Mouse (Mus musculus) kidney, adult 18-20 months (tissue): ENCODE results near the gene Anapc1.

Source experiments
- DNase-seq: peaks from one replicate; pipeline ENCODE4 v3.0.0; 2021

Gene Anapc1

DNA sequence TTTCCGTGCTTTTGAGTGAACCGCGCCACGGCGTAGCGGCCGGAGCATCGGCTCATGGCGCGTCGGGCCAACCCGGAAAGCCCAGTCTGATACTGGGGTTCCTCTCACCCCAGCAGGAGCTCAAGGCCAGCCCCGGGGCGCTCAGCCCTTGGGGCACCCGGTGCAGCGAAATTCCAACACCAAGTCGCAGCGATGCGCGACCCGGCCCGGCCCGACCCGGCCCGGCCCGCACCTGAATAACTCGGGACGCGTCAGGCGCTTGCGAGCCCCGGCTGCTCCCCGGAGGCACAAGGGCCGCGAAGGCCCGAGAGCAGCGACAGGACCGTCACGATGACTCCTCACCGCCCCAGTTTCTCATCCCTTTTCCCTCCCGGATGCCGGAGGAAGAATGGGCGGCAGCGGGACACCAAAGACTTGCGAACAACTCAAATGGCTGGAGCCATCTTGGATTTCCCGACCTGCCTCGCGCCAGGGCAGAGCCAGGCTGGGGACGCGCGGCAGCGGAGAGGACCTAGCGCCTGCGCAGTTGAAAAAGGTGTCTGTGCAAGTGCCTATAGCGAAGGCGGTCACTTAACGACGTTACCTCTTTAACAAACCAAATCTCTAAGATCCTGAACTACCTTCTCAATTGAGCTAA, at the start of gene Anapc1:
TSS of gene Anapc1 (minus strand) at position 471 of the 637 bp plus-strand sequence.
- peak; percentile 89 for DNase-seq

DNA sequence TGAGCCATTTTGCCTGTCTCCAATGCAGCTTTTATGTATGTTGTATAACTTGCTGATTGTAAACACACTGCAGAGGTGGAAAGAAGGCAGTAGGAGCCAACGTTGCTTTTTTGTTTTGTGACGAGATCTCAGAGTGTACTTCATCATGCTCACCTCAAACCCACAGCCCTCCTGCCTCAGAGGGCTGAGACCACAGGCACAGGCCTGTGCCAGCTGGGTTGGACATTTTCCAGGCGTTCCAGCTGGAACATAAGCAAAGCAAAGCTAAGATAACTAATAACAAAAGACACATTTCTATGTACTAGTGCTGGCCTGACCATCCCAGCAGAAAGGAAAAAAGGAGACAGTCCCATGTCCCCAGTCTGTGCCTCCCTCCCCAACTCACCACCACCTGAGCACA, 47.9 kb upstream of the Anapc1 start:
- no peak for DNase-seq

DNA sequence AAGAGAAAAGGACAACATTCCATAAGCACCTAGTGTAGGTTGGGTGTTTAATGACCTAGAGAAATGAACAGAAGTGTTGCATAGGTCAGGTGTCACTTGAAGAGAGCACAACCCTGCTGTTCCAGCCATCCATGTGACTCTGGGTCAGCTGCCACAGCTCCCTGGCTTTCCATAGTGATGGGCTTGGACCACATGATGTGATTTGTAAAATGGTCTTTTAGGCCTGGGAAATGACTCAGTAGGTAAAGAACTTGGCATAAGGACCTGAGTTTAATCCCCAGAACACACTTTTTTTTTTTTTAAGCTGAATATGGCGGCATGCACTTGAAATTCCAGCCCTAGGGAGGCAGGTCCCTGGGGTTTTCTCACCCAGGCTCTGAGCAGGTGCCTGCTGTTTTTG, 44.8 kb upstream of the Anapc1 start:
- no peak for DNase-seq

GRCm38 (mm10) chr2:128731514-128731913, 44.3 kb upstream of the Anapc1 start:
- DNase-seq: no peak

- DNase-seq: no peak
These were observed 42.0 kb upstream of the Anapc1 start for GRCm38 (mm10) chr2:128729141-128729540.

GRCm38 (mm10) chr2:128728066-128728465, 40.9 kb upstream of the Anapc1 start:
- DNase-seq: no peak

DNA sequence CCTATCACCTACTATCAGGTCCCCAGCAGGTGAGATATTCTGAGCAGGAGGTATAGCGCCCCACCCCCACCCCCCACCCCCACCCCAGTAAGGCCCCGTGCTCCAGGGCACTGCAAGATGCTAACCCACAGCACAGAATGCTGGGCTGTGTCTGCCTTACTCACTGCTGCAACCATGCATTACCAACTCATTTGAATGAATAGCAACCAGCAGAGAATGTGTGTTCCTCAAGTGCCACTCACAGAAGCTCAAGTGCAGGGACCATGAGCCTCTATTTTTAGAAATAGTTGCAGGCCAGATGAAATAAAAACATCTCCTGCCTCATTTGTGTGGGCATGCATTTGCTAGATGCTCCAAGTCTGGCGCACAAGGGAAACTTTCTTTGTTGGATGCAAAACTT, 40.4 kb upstream of the Anapc1 start:
- DNase-seq: no peak

DNA sequence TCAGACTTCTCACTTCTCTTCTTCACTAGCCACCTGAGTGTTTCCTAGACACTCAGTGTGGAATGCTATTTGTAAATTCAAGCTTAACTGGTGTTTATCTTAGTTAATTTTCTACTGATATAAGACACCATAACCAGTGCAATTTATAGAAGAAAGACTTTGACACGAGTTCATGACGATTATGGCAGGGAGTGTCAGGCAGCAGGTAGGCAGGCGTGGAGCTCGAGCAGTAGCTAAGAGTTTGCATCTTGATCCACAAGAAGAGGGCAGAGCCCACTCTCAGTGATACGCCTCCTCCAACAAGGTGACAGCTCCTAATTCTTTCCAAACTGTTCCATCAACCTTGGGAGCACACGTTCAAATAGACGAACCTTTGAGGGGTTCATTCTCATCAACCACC, 39.4 kb upstream of the Anapc1 start:
- no peak for DNase-seq

- no peak for DNase-seq
These were observed 38.9 kb upstream of the Anapc1 start for GRCm38 (mm10) chr2:128726067-128726466.

DNA sequence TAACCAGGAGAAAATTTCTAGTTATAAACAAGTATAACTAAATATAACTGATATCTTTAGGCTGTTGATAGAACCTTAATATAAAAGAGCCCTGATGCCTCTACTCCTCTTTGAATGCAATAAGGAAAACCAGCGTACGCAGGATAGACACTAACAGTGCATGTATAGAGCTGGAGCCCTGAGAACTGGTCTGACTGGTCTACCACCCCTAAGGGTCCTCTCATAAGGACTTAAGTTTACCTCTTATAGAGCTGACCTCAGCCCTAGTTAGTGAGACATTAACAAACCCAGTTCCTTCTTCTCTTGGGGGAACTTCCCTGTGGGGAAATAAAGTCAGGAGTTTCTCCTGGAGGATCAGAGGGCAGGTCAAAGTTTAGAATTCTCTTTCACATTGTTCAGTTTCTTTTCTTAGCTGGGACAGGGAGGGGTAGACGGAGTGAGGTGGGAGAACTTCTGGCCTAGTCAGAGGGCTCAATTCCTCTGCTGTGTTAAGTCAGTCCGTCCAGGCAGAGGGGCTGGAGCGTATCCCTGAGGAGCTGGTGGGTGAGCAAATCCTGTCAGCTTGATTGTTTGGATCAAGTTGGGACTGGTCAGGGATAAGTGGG, 35.0 kb upstream of the Anapc1 start:
- no peak for DNase-seq

- DNase-seq: no peak
These were observed 32.2 kb upstream of the Anapc1 start for GRCm38 (mm10) chr2:128719380-128719779.

GRCm38 (mm10) chr2:128715979-128716378, 28.8 kb upstream of the Anapc1 start:
- peak; percentile 38 for DNase-seq

GRCm38 (mm10) chr2:128714724-128715241, 27.6 kb upstream of the Anapc1 start:
- DNase-seq: peak; percentile 51

DNA sequence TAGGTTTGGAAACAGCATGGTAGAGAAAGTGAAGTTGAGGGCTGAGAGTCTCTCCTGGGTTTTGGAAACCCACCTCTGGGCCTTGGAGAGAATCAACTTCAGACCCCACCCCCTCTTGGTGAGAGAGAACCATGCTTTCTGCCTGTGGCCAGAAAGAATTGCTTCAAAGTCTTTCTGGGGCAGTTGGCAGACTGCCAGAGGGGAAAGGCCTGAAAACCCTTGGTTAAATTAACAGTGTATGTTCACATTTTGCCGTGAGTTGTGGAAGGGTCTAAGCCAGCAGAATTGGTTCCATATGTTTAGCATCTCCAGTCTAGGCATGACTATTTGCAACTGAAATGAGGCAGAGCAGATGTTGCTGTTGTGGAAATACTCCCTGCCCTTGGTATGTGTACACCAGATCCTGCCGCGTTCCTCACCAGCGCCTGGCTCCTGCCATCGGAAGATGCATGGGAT, 26.4 kb upstream of the Anapc1 start:
- DNase-seq: peak; percentile 76

GRCm38 (mm10) chr2:128712940-128713339, 25.7 kb upstream of the Anapc1 start:
- DNase-seq: no peak

DNA sequence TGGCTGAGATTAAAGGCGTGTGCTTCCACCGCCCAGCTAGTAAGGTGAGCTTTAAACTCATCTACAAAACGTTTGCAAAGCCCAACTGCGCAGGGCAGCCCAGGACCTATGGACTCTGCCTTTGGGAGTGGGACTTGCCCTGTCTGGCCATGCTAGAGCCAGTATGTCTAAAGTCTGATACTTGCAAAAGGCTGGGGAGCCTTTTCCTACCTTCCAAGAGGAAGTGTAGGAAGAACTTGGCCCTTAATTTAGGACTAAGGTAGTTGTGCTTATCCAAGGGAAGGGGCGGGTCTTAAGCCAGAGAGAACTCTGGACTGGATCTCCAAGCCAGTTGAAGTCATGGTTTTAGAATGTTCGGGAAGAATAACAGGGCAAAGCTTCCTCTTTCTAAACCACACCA, 23.4 kb upstream of the Anapc1 start:
- DNase-seq: peak; percentile 53

- DNase-seq: no peak
These were observed 22.1 kb upstream of the Anapc1 start for GRCm38 (mm10) chr2:128709264-128709663.

- peak; percentile 35 for DNase-seq
These were observed 17.3 kb upstream of the Anapc1 start for GRCm38 (mm10) chr2:128704474-128704873.

GRCm38 (mm10) chr2:128699201-128699885, 12.2 kb upstream of the Anapc1 start:
- DNase-seq: peak; percentile 79

GRCm38 (mm10) chr2:128698693-128699181, 11.5 kb upstream of the Anapc1 start, which contains the start of gene Mertk:
Mertk (plus strand) TSS chr2:128698956.
- DNase-seq: peak; percentile 94

- peak; percentile 88 for DNase-seq
These were observed 11.0 kb upstream of the Anapc1 start for GRCm38 (mm10) chr2:128698140-128698692.

DNA sequence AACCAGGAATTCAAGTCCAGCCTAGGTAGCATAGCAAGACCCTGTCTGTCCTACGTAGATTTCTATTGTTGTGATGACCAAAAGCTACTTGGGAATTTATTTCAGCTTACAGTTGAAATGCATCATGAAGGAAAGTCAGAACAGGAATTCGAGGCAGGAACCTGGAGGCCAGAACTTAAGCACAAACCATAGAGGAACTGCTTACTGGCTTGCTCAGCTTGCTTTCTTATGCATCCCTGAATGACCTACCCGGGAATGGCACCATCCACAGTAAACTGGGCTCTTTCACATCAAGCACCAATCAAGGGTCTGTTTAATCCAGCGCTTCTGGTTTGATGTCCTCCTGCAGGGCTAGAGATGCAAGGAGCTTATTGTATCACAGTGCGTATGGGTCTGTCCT, 10.4 kb upstream of the Anapc1 start:
- DNase-seq: no peak

DNA sequence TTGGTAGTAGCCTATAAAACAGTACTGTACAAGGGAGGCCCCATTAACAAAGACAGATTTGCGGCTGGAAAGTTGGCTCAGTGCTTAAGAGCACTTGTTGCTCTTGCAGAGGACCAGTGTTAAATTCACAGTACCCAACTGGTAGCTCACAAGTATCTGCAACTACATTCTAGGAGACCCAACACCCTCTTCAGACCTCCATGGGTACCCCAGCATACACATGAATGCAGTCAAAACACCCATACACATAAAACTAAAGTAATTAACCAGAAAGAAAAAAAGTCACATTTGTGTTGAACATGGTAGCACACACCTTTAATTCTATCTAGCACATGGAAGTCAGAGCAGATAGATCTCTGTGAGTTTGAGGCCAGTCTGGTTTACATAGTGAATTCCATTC, 9.9 kb upstream of the Anapc1 start:
- DNase-seq: no peak
